Mouse (Mus musculus): ENCODE data around the gene Col25a1.

DNA sequence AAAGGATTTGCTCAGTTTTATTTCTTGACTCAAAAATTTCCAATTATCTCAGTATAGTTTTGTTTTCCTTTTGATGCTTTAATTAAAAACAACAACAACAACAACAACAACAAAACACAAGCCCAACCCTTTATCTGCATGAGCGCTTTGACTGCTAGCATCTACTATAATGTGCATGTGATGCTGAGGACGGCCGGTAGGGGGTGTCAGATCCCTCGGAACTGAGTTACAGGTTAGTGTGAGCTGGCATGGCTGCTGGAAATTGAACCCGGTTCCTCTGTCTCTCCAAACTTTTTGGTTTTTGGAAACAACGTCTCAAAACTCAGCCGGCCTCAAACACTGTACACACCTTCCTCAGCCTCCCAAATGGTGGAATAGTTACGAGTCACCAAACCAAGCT lies 27.8 kb upstream of the Col25a1 start:
- TF ChIP-seq CTCF (IDR thresholded peaks at IDR 0.05) (peak; percentile 57), EP300 (IDR thresholded peaks at IDR 0.05) (no peak)

All from lung, postnatal 0 days (tissue).